Mouse (Mus musculus): ENCODE measurements around the gene Adgrf5. TPM values are rescaled to one million over a fixed set of nuclear protein-coding genes. Genes with fewer than 3 reads are reported as not detected.

The Adgrf5 gene
- polyA plus RNA-seq, 1 experiment from 2014 or later, result 7.1 TPM

DNA sequence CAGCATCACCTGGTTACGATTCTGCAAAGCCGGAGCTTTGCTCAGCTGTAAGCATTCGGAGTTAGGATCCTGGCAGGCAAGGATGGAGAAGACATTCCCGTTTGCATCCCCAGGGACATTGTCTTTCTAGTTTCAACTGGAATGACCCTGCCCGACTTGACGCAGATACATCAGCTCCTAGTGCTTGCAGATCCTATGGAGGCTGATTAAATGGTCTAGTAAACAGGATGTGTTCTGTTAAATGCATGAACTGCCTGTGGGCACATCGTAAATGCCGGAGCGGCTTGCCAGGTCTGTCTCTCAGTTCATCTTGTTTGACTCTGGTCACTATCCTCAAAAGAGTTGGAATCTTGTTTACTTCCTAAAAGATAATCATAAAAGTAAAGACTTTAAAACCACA lies 31.9 kb downstream of the Adgrf5 start:
- no peaks in the 10 kb centered on the region for H3K9me3 ChIP-seq (ENCODE audit: control insufficient read depth, low read length)
- DNase-seq (ENCODE audit: low spot score), result no peak
- H3K9ac ChIP-seq (ENCODE audit: low read length), result no peak overlapping the region
- ATAC-seq (replicated peaks; ENCODE audit: low FRiP score), result no peak
- H3K4me2 ChIP-seq (ENCODE audit: low read depth, low read length, severe bottlenecking), result no peak overlapping the region
- no peak overlapping the region for H3K27ac ChIP-seq (ENCODE audit: low read depth, low read length)
- 82% methylated on average over 9 of the region's 9 CpGs for WGBS
- H3K4me1 ChIP-seq (replicated peaks; ENCODE audit: control insufficient read depth, insufficient read depth, low read length), result no peaks in the 10 kb centered on the region
- H3K36me3 ChIP-seq (ENCODE audit: control insufficient read depth, insufficient read depth, low read length), result no peaks in the 10 kb centered on the region
- no peaks in the 10 kb centered on the region for H3K27me3 ChIP-seq (ENCODE audit: control insufficient read depth, insufficient read depth, low read length)
- H3K4me3 ChIP-seq (ENCODE audit: low read depth, low read length), result no peak overlapping the region

- Histone ChIP-seq H3K4me2 (ENCODE audit: low read depth, low read length, severe bottlenecking) (no peak overlapping the region), H3K27me3 (ENCODE audit: control insufficient read depth, insufficient read depth, low read length) (no peaks in the 10 kb centered on the region), H3K4me3 (ENCODE audit: low read depth, low read length) (no peak overlapping the region), H3K27ac (ENCODE audit: low read depth, low read length) (no peak overlapping the region), H3K4me1 (replicated peaks; ENCODE audit: control insufficient read depth, insufficient read depth, low read length) (no peaks in the 10 kb centered on the region), H3K9me3 (ENCODE audit: control insufficient read depth, low read length) (no peaks in the 10 kb centered on the region), H3K36me3 (ENCODE audit: control insufficient read depth, insufficient read depth, low read length) (no peaks in the 10 kb centered on the region), H3K9ac (ENCODE audit: low read length) (no peak overlapping the region)
- WGBS, result 57% methylated on average over 8 of the region's 8 CpGs
- ATAC-seq (replicated peaks; ENCODE audit: low FRiP score) (no peak), DNase-seq (ENCODE audit: low spot score) (no peak)
Measured at GRCm38 (mm10) chr17:43393669-43394068, 33.4 kb downstream of the Adgrf5 start.

DNA sequence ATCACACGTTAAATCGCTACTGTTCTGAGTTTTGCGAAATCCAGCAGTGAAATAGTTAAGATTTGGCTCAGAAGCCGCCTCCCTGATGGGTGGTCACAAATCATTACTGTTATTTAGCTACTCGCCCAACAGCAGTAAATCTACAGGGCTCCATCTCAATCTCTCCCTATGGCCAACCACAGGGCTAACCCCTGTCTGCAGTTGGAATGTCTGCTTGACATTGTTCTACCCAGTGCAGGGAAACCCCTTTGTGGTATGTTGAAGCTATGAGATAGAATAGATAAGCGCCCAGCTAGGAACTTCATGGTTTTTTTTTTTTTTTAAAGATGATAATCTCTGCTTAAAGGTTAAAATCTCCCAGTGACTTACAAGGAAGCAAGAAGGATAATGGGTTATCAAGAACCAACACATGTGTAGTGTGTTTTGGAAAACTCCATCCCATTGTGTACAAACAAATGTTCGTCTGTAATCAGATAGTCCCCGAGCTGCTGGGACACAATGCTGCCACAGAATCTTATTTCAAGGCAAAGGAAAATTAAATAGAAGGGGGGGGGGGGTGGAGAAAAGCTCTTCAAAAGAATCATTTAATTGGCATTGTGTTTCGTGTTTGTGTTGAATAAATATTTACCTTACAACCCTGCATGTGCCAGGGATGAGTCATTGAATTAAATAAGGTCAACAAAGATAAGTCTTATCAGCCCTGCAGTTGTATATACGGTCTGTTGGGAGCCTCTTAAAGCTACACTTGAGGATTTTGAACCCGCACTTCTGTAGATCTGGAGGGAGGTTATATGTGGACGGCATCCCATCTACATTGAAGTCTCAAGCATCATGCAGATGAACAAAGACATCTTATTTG lies 35.4 kb downstream of the Adgrf5 start:
- H3K27me3 ChIP-seq (ENCODE audit: control insufficient read depth, insufficient read depth, low read length), result no peaks in the 10 kb centered on the region
- no peaks in the 10 kb centered on the region for H3K9me3 ChIP-seq (ENCODE audit: control insufficient read depth, low read length)
- 87% methylated on average over 12 of the region's 12 CpGs for WGBS
- DNase-seq (ENCODE audit: low spot score) (no peak), ATAC-seq (replicated peaks; ENCODE audit: low FRiP score) (no peak)
- 0 out of 2 replicates have a peak, but pooled peaks cover 4% of the 10 kb centered on the region for H3K4me1 ChIP-seq (replicated peaks; ENCODE audit: control insufficient read depth, insufficient read depth, low read length)
- no peak overlapping the region for H3K4me3 ChIP-seq (ENCODE audit: low read depth, low read length)
- H3K4me2 ChIP-seq (ENCODE audit: low read depth, low read length, severe bottlenecking), result no peak overlapping the region
- H3K27ac ChIP-seq (ENCODE audit: low read depth, low read length), result no peak overlapping the region
- H3K36me3 ChIP-seq (ENCODE audit: control insufficient read depth, insufficient read depth, low read length), result no peaks in the 10 kb centered on the region
- no peak overlapping the region for H3K9ac ChIP-seq (ENCODE audit: low read length)

- no peak overlapping the region for H3K4me3 ChIP-seq (ENCODE audit: low read depth, low read length)
- H3K4me2 ChIP-seq (ENCODE audit: low read depth, low read length, severe bottlenecking), result no peak overlapping the region
- H3K4me1 ChIP-seq (replicated peaks; ENCODE audit: control insufficient read depth, insufficient read depth, low read length), result 0 out of 2 replicates have a peak, but pooled peaks cover 4% of the 10 kb centered on the region
- 71% methylated on average over 7 of the region's 7 CpGs for WGBS
- DNase-seq (ENCODE audit: low spot score) (no peak), ATAC-seq (replicated peaks; ENCODE audit: low FRiP score) (no peak)
- H3K36me3 ChIP-seq (ENCODE audit: control insufficient read depth, insufficient read depth, low read length), result no peaks in the 10 kb centered on the region
- no peak overlapping the region for H3K27ac ChIP-seq (ENCODE audit: low read depth, low read length)
- H3K27me3 ChIP-seq (ENCODE audit: control insufficient read depth, insufficient read depth, low read length), result no peaks in the 10 kb centered on the region
- no peak overlapping the region for H3K9ac ChIP-seq (ENCODE audit: low read length)
- H3K9me3 ChIP-seq (ENCODE audit: control insufficient read depth, low read length), result no peaks in the 10 kb centered on the region
Measured at GRCm38 (mm10) chr17:43398612-43399011, 38.4 kb downstream of the Adgrf5 start.

DNA sequence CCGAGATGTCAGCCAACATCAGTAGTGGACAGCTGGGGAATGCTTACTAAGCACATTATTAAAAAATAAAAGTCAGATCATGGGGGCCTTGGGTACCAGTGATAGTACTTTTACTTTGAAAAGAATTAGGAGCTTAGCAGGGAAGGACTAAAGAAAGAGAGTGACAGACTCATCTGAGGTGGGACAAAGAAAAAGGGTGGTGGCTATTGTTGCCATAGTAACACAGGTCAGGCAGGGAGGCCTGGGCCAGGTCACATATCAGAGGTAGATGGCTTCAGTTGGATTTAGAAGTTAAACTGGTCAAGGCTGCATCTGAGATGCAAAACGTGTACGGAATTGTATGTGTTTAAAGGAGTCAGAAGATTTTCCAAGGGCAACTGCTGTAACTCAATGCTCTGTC lies 38.9 kb downstream of the Adgrf5 start:
- H3K4me1 ChIP-seq (replicated peaks; ENCODE audit: control insufficient read depth, insufficient read depth, low read length), result 0 out of 2 replicates have a peak, but pooled peaks cover 4% of the 10 kb centered on the region
- no peak overlapping the region for H3K27ac ChIP-seq (ENCODE audit: low read depth, low read length)
- H3K9ac ChIP-seq (ENCODE audit: low read length), result no peak overlapping the region
- ATAC-seq (replicated peaks; ENCODE audit: low FRiP score) (no peak), DNase-seq (ENCODE audit: low spot score) (no peak)
- H3K4me2 ChIP-seq (ENCODE audit: low read depth, low read length, severe bottlenecking), result no peak overlapping the region
- no peaks in the 10 kb centered on the region for H3K9me3 ChIP-seq (ENCODE audit: control insufficient read depth, low read length)
- H3K4me3 ChIP-seq (ENCODE audit: low read depth, low read length), result no peak overlapping the region
- no peaks in the 10 kb centered on the region for H3K27me3 ChIP-seq (ENCODE audit: control insufficient read depth, insufficient read depth, low read length)
- no peaks in the 10 kb centered on the region for H3K36me3 ChIP-seq (ENCODE audit: control insufficient read depth, insufficient read depth, low read length)
- 54% methylated on average over 3 of the region's 3 CpGs for WGBS

DNA sequence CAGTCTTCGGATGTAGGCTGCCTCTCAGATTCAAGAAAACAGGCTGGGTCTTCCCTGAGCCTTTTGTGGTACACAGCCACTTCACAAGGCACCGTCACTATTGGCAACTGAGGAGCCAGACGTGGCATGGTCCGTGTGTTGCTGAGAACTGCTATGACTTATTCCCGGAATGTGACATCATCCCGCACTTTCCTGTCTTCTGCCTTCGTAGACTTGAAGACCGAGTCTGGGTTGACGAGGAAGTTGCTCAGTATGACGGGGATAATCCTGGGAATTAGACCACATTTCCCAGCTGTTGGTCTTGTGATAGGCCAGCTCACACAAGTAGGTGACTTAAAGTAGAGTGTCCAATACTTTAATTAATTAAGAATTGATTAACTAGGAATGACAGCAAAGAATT lies 40.2 kb downstream of the Adgrf5 start:
- 0 out of 2 replicates have a peak, but pooled peaks cover 4% of the 10 kb centered on the region for H3K4me1 ChIP-seq (replicated peaks; ENCODE audit: control insufficient read depth, insufficient read depth, low read length)
- no peak overlapping the region for H3K4me3 ChIP-seq (ENCODE audit: low read depth, low read length)
- H3K4me2 ChIP-seq (ENCODE audit: low read depth, low read length, severe bottlenecking), result no peak overlapping the region
- DNase-seq (ENCODE audit: low spot score) (no peak), ATAC-seq (replicated peaks; ENCODE audit: low FRiP score) (no peak)
- H3K9me3 ChIP-seq (ENCODE audit: control insufficient read depth, low read length), result no peaks in the 10 kb centered on the region
- H3K27ac ChIP-seq (ENCODE audit: low read depth, low read length), result no peak overlapping the region
- no peaks in the 10 kb centered on the region for H3K27me3 ChIP-seq (ENCODE audit: control insufficient read depth, insufficient read depth, low read length)
- WGBS, result 55% methylated on average over 10 of the region's 10 CpGs
- H3K36me3 ChIP-seq (ENCODE audit: control insufficient read depth, insufficient read depth, low read length), result no peaks in the 10 kb centered on the region
- H3K9ac ChIP-seq (ENCODE audit: low read length), result no peak overlapping the region

GRCm38 (mm10) chr17:43403851-43404250 lies 43.6 kb downstream of the Adgrf5 start:
- DNase-seq (ENCODE audit: low spot score), result no peak
- H3K4me2 ChIP-seq (ENCODE audit: low read depth, low read length, severe bottlenecking), result no peak overlapping the region
- ATAC-seq (replicated peaks; ENCODE audit: low FRiP score), result no peak
- no peaks in the 10 kb centered on the region for H3K27me3 ChIP-seq (ENCODE audit: control insufficient read depth, insufficient read depth, low read length)
- H3K27ac ChIP-seq (ENCODE audit: low read depth, low read length), result no peak overlapping the region
- no peaks in the 10 kb centered on the region for H3K9me3 ChIP-seq (ENCODE audit: control insufficient read depth, low read length)
- 59% methylated on average over 6 of the region's 6 CpGs for WGBS
- no peak overlapping the region for H3K4me3 ChIP-seq (ENCODE audit: low read depth, low read length)
- no peak overlapping the region for H3K9ac ChIP-seq (ENCODE audit: low read length)
- 0 out of 2 replicates have a peak, but pooled peaks cover 4% of the 10 kb centered on the region for H3K4me1 ChIP-seq (replicated peaks; ENCODE audit: control insufficient read depth, insufficient read depth, low read length)
- H3K36me3 ChIP-seq (ENCODE audit: control insufficient read depth, insufficient read depth, low read length), result no peaks in the 10 kb centered on the region

DNA sequence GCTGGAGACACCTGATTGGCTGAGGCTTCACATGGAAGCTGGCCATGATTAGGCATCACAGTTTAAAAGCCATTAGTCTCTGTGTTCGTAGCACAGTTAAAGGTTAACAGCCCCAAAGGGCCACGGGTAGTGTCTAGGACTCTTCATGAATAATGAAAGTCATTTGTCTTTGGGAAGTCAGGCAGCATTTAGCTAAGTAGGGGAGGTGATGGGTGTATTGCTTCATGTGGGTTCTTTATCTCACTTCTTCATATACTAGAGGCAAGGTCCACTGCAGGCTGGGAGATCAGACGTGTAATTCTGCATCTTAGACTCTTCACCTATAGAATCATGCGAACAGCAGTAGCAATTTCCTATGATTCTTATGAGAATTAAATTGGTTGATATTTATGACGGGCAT lies 44.2 kb downstream of the Adgrf5 start:
- Histone ChIP-seq H3K9me3 (ENCODE audit: control insufficient read depth, low read length) (no peaks in the 10 kb centered on the region), H3K27ac (ENCODE audit: low read depth, low read length) (no peak overlapping the region), H3K4me3 (ENCODE audit: low read depth, low read length) (no peak overlapping the region), H3K9ac (ENCODE audit: low read length) (no peak overlapping the region), H3K36me3 (ENCODE audit: control insufficient read depth, insufficient read depth, low read length) (no peaks in the 10 kb centered on the region), H3K27me3 (ENCODE audit: control insufficient read depth, insufficient read depth, low read length) (no peaks in the 10 kb centered on the region), H3K4me1 (replicated peaks; ENCODE audit: control insufficient read depth, insufficient read depth, low read length) (0 out of 2 replicates have a peak, but pooled peaks cover 1% of the 10 kb centered on the region), H3K4me2 (ENCODE audit: low read depth, low read length, severe bottlenecking) (no peak overlapping the region)
- DNase-seq (ENCODE audit: low spot score) (no peak), ATAC-seq (replicated peaks; ENCODE audit: low FRiP score) (no peak)
- WGBS, result 90% methylated on average over 5 of the region's 5 CpGs

GRCm38 (mm10) chr17:43406321-43406720 lies 46.1 kb downstream of the Adgrf5 start:
- DNase-seq (ENCODE audit: low spot score), result no peak
- 86% methylated on average over 3 of the region's 3 CpGs for WGBS
- H3K4me3 ChIP-seq (ENCODE audit: low read depth, low read length), result no peak overlapping the region
- H3K9ac ChIP-seq (ENCODE audit: low read length), result no peak overlapping the region
- no peaks in the 10 kb centered on the region for H3K4me1 ChIP-seq (replicated peaks; ENCODE audit: control insufficient read depth, insufficient read depth, low read length)
- no peaks in the 10 kb centered on the region for H3K27me3 ChIP-seq (ENCODE audit: control insufficient read depth, insufficient read depth, low read length)
- no peaks in the 10 kb centered on the region for H3K36me3 ChIP-seq (ENCODE audit: control insufficient read depth, insufficient read depth, low read length)
- no peaks in the 10 kb centered on the region for H3K9me3 ChIP-seq (ENCODE audit: control insufficient read depth, low read length)
- H3K27ac ChIP-seq (ENCODE audit: low read depth, low read length), result no peak overlapping the region
- H3K4me2 ChIP-seq (ENCODE audit: low read depth, low read length, severe bottlenecking), result no peak overlapping the region
- ATAC-seq (replicated peaks; ENCODE audit: low FRiP score), result no peak

Measured in forebrain, embryonic 11.5 days (tissue).